Mouse (Mus musculus) heart, embryonic 12.5 days (tissue): ENCODE data around the gene Ubr3. TPM values are rescaled to one million over a fixed set of nuclear protein-coding genes. Genes with fewer than 3 reads are reported as not detected.
"Not testable (repeated sequence)": the region's sequence is repeated elsewhere in the genome, so short reads cannot be mapped to it uniquely, and the experiment has no call there.

Experiments
- ATAC-seq: fragments of 200-750 bp; cut with Nextera tagmentation; 2 replicates; pipeline ENCODE4 v1.8.0; 2017; ENCODE audit warnings: moderate TSS enrichment, moderate library complexity; ENCODE audit not compliant: insufficient number of reproducible peaks, low FRiP score
- H3K27ac ChIP-seq: fragments of 300-500 bp; sonication (generic); 2 replicates; pipeline ENCODE4 v1.5.1; 2016; ENCODE audit warnings: mild to moderate bottlenecking, moderate library complexity; ENCODE audit not compliant: poor library complexity, severe bottlenecking
- H3K27me3 ChIP-seq: fragments of 300-500 bp; sonication (generic); replicated peaks from 2 replicates; pipeline ENCODE4 v1.6.1; 2016; ENCODE audit warnings: mild to moderate bottlenecking, moderate library complexity
- H3K36me3 ChIP-seq: fragments of 300-500 bp; sonication (generic); 2 replicates; pipeline ENCODE4 v1.6.1; 2016; ENCODE audit warnings: mild to moderate bottlenecking, moderate library complexity
- H3K4me1 ChIP-seq: fragments of 300-500 bp; sonication (generic); replicated peaks from 2 replicates; pipeline ENCODE4 v1.6.1; 2016; ENCODE audit warnings: mild to moderate bottlenecking
- H3K4me2 ChIP-seq: fragments of 300-500 bp; sonication (generic); 2 replicates; pipeline ENCODE4 v1.6.1; 2016; ENCODE audit warnings: mild to moderate bottlenecking, moderate library complexity
- H3K4me3 ChIP-seq: fragments of 300-500 bp; sonication (generic); 2 replicates; pipeline ENCODE4 v1.5.1; 2016; ENCODE audit warnings: mild to moderate bottlenecking
- H3K9ac ChIP-seq: fragments of 300-500 bp; sonication (generic); 2 replicates; pipeline ENCODE4 v1.6.1; 2016; ENCODE audit warnings: mild to moderate bottlenecking, moderate library complexity
- H3K9me3 ChIP-seq: fragments of 300-500 bp; sonication (generic); replicated peaks from 2 replicates; pipeline ENCODE4 v1.6.1; 2016; ENCODE audit warnings: mild to moderate bottlenecking, moderate library complexity
- WGBS: fragments of 180-500 bp; shearing (Covaris S2); methylation state at CpG from one replicate; pipeline ENCODE4 v1.1.7; 2016; 5-methylcytosine and 5-hydroxymethylcytosine counted together
- polyA plus RNA-seq: library from polyadenylated mRNA; unstranded; fragments of >200 nt; fragmentation: Nextera tagmentation; extraction: Ambion mirVana; gene quantifications from 2 replicates; pipeline ENCODE4 v1.2.1, GENCODE M21; 2016

Ubr3 gene
- polyA plus RNA-seq, 1 experiment from 2014 or later: 18.6 TPM

GRCm38 (mm10) chr2:69907394-69907793, 10.3 kb downstream of the Ubr3 start:
- not testable (repeated sequence) for H3K36me3 ChIP-seq, H3K27ac ChIP-seq, H3K9ac ChIP-seq, H3K4me1 ChIP-seq, H3K4me2 ChIP-seq, H3K4me3 ChIP-seq, ATAC-seq, H3K9me3 ChIP-seq, H3K27me3 ChIP-seq
- WGBS: 87% methylated on average over 4 of the region's 4 CpGs

DNA sequence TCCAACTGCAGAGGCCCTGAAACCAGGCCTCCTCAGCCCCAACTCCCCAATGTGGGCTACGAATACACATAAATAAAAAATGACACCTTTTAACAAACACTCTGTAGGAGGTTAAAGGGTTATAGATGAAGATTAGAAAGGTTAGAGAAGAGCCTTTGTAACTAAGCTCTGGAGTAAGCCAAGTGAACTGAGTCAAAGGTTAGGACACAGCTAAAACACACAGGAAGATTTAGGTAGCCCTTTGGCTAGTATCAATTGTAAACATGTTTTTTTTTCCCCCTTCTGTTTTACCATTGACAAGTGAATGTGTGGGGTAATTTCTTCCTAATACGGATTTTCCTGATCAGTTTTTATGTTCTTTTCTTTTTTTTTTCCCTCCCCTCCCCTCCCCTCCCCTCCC, 15.8 kb downstream of the Ubr3 start:
- ATAC-seq: no peak
- no peaks in the 10 kb centered on the region for H3K27me3 ChIP-seq

GRCm38 (mm10) chr2:69917301-69917700, 20.3 kb downstream of the Ubr3 start:
- Histone ChIP-seq H3K4me1 (no peaks in the 10 kb centered on the region), H3K27me3 (no peaks in the 10 kb centered on the region), H3K27ac (no peak overlapping the region), H3K4me3 (no peak overlapping the region), H3K9ac (no peak overlapping the region), H3K36me3 (peaks cover 32% of the 10 kb centered on the region), H3K9me3 (no peaks in the 10 kb centered on the region), H3K4me2 (no peak overlapping the region)
- 79% methylated on average over 3 of the region's 3 CpGs for WGBS
- ATAC-seq: no peak

More for the DNA sequence above, 15.8 kb downstream of the Ubr3 start:
- Histone ChIP-seq H3K27ac (no peak overlapping the region), H3K9ac (no peak overlapping the region), H3K4me2 (no peak overlapping the region), H3K4me3 (no peak overlapping the region), H3K9me3 (no peaks in the 10 kb centered on the region), H3K36me3 (peaks cover 18% of the 10 kb centered on the region), H3K4me1 (no peaks in the 10 kb centered on the region)
- 79% methylated on average over 2 of the region's 2 CpGs for WGBS

- Histone ChIP-seq H3K9ac (no peak overlapping the region), H3K9me3 (no peaks in the 10 kb centered on the region), H3K27me3 (no peaks in the 10 kb centered on the region), H3K36me3 (peaks cover 39% of the 10 kb centered on the region), H3K4me3 (no peak overlapping the region), H3K4me2 (no peak overlapping the region), H3K27ac (no peak overlapping the region), H3K4me1 (no peaks in the 10 kb centered on the region)
- WGBS: 73% methylated on average over 3 of the region's 3 CpGs
- ATAC-seq: no peak
Measured at GRCm38 (mm10) chr2:69924943-69925342, 27.9 kb downstream of the Ubr3 start.

DNA sequence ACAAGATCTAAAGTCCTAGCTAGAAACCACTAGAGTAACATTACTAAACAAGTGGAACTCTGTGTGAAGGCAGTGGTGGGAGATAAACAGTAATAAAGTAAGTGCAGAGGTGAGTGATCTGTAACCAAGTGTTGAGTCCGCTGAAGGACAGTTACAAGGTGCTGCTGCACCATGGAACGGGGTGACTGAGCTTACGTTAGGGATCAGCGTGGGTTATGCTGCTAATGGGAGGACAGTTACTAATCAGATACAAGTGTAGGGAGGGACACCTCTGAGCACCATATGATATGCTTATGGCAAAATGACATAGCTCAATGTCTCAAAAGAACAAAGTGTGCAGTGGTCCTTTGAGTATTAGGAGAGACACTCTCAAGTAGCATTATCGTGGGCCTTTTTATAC, 39.3 kb downstream of the Ubr3 start:
- no peak overlapping the region for H3K4me3 ChIP-seq
- no peak for ATAC-seq
- H3K27ac ChIP-seq: no peak overlapping the region
- no peaks in the 10 kb centered on the region for H3K27me3 ChIP-seq
- H3K4me2 ChIP-seq: no peak overlapping the region
- 89% methylated on average over 5 of the region's 5 CpGs for WGBS
- H3K4me1 ChIP-seq: no peaks in the 10 kb centered on the region
- no peaks in the 10 kb centered on the region for H3K9me3 ChIP-seq
- peaks cover 32% of the 10 kb centered on the region for H3K36me3 ChIP-seq
- H3K9ac ChIP-seq: no peak overlapping the region

- no peak overlapping the region for H3K9ac ChIP-seq
- H3K4me2 ChIP-seq: no peak overlapping the region
- H3K36me3 ChIP-seq: peaks cover 28% of the 10 kb centered on the region
- no peaks in the 10 kb centered on the region for H3K27me3 ChIP-seq
- H3K9me3 ChIP-seq: no peaks in the 10 kb centered on the region
- 71% methylated on average over 4 of the region's 4 CpGs for WGBS
- no peak overlapping the region for H3K27ac ChIP-seq
- peak; percentile 67 for ATAC-seq
- no peak overlapping the region for H3K4me3 ChIP-seq
- no peaks in the 10 kb centered on the region for H3K4me1 ChIP-seq
Measured at GRCm38 (mm10) chr2:69939226-69939625, 42.2 kb downstream of the Ubr3 start.

DNA sequence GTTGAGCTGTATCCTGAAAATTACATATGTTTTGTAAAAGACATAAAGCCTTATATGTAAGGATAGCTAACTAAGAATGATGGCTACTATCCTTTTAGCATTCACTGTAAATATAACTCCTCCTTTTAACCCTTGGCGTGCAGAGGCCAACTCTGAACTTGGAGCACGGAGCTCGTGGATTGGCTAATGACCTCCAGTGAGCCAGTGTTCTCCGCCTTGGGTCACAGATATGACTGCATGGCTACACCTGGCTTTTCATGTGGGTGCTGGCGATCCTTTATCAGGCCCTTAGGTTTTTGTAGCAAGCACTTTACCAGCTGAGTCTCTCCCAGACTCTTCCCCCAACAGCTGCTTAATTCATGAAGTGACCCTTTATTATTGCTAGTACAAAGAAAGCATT, 42.6 kb downstream of the Ubr3 start:
- Histone ChIP-seq H3K9me3 (no peaks in the 10 kb centered on the region), H3K9ac (no peak overlapping the region), H3K4me3 (no peak overlapping the region), H3K27me3 (no peaks in the 10 kb centered on the region), H3K4me1 (no peaks in the 10 kb centered on the region), H3K27ac (no peak overlapping the region), H3K4me2 (no peak overlapping the region), H3K36me3 (peaks cover 24% of the 10 kb centered on the region)
- 89% methylated on average over 5 of the region's 5 CpGs for WGBS
- no peak for ATAC-seq

DNA sequence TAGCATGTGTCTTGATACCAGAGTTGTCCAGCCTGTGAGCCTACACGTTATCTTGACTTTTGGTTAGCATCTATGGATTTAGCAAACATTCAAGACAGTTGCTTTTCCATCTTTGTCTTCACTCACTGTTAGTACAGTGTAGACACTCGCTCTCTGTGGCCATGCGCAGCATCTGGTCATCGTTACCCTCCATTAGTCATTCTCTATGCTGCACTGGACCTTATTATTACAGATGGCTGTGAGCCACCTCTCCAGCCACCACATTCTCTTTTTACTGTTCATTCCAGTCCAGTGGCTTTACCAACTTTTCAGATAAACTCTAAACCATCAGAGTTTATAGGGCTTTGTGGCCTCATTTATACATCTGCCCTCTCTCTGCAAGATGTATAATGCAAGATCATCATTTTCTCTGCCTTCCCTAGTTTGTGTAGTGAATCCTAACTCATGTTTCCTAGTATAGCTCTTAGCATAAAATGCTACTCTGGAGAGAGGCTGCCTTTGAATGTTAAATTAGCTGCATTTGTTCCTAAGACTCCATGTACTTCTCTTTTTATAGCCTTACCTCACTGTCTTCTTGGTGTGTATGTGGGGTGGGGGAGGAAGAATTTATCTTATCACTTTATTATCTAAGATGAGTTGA, 44.5 kb downstream of the Ubr3 start:
- Histone ChIP-seq H3K4me1 (no peaks in the 10 kb centered on the region), H3K36me3 (peaks cover 22% of the 10 kb centered on the region), H3K4me3 (no peak overlapping the region), H3K27ac (no peak overlapping the region), H3K9me3 (no peaks in the 10 kb centered on the region), H3K4me2 (no peak overlapping the region), H3K9ac (no peak overlapping the region), H3K27me3 (no peaks in the 10 kb centered on the region)
- WGBS: 86% methylated on average over 4 of the region's 4 CpGs
- no peak for ATAC-seq

GRCm38 (mm10) chr2:69952849-69953248, 55.8 kb downstream of the Ubr3 start:
- ATAC-seq: no peak
- Histone ChIP-seq H3K4me1 (no peaks in the 10 kb centered on the region), H3K9me3 (no peaks in the 10 kb centered on the region), H3K4me3 (no peak overlapping the region), H3K4me2 (no peak overlapping the region), H3K9ac (no peak overlapping the region), H3K27me3 (no peaks in the 10 kb centered on the region), H3K36me3 (peaks cover 57% of the 10 kb centered on the region), H3K27ac (no peak overlapping the region)
- 76% methylated on average over 8 of the region's 8 CpGs for WGBS

DNA sequence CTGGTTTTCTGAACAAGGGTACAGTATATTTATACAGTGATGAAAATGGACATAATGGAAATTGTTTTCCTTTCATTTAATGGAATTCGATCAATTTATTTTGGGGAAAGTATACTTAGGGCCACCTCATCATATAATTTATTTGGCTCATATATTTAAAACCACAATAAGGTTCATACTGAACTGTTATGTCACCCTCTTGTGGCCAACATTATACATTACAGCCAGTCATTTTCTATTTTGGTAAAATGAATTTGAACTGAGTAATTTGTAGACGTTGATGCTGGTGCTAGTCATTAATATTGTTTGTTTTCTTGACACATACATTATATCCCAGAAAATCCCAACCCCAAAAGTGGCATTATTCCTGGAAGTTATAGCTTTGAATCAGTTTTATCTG, 58.6 kb downstream of the Ubr3 start:
- no peaks in the 10 kb centered on the region for H3K9me3 ChIP-seq
- ATAC-seq: no peak
- WGBS: 51% methylated on average over 2 of the region's 2 CpGs

GRCm38 (mm10) chr2:69957622-69958021, 60.6 kb downstream of the Ubr3 start:
- ATAC-seq: no peak
- Histone ChIP-seq H3K27ac (no peak overlapping the region), H3K9ac (no peak overlapping the region), H3K9me3 (no peaks in the 10 kb centered on the region), H3K27me3 (no peaks in the 10 kb centered on the region), H3K36me3 (peaks cover 61% of the 10 kb centered on the region), H3K4me1 (no peaks in the 10 kb centered on the region), H3K4me2 (no peak overlapping the region), H3K4me3 (no peak overlapping the region)
- 86% methylated on average over 2 of the region's 2 CpGs for WGBS

More for the DNA sequence above, 58.6 kb downstream of the Ubr3 start:
- H3K4me1 ChIP-seq: no peaks in the 10 kb centered on the region
- no peak overlapping the region for H3K4me2 ChIP-seq
- H3K9ac ChIP-seq: no peak overlapping the region
- no peak overlapping the region for H3K4me3 ChIP-seq
- H3K27me3 ChIP-seq: no peaks in the 10 kb centered on the region
- no peak overlapping the region for H3K27ac ChIP-seq
- H3K36me3 ChIP-seq: peaks cover 46% of the 10 kb centered on the region

GRCm38 (mm10) chr2:69974896-69975295, 77.8 kb downstream of the Ubr3 start:
- no peaks in the 10 kb centered on the region for H3K4me1 ChIP-seq
- ATAC-seq: no peak
- no peak overlapping the region for H3K9ac ChIP-seq
- no peak overlapping the region for H3K4me2 ChIP-seq
- 87% methylated on average over 2 of the region's 2 CpGs for whole genome bisulfite sequencing
- H3K4me3 ChIP-seq: no peak overlapping the region
- H3K27me3 ChIP-seq: no peaks in the 10 kb centered on the region
- peaks cover 41% of the 10 kb centered on the region for H3K36me3 ChIP-seq
- H3K27ac ChIP-seq: no peak overlapping the region
- no peaks in the 10 kb centered on the region for H3K9me3 ChIP-seq
